Mouse (Mus musculus) neutrophil, adult 59 days (primary cell): Measurements from ENCODE around the gene Gm3685. TPM values are rescaled to one million over a fixed set of nuclear protein-coding genes. Genes with fewer than 3 reads are reported as not detected.

Experiments used
- total RNA-seq, 2 experiments: library from RNA; stranded (reverse); gene quantifications; 1 replicate in 1 of 2; 2 replicates in 1 of 2; pipeline ENCODE4 v1.2.4; 2023

The Gm3685 gene
- not detected for total RNA-seq

GRCm38 (mm10) chr14:7044870-7045269, at the start of gene Gm3685:
Gene Gm3685 (minus strand): TSS chr14:7044970.

GRCm38 (mm10) chr14:7026781-7027749, 17.7 kb downstream of the Gm3685 start, which contains the start of gene Gm10406:
Gene Gm10406 (minus strand): TSS chr14:7027449.

Other genes starting within 250 kb of the Gm3685 start
- gene Gm3642, start 204.7 kb downstream of the Gm3685 start, total RNA-seq: not detected
- not detected for gene Gm3667, start 155.0 kb downstream of the Gm3685 start, total RNA-seq
- gene Gm6356, start 71.2 kb downstream of the Gm3685 start, total RNA-seq: not detected
- gene Gm10406, start 17.5 kb downstream of the Gm3685 start, total RNA-seq: not detected
- under 1 TPM in 1 of 2 experiments, not detected in 1; 0.20 TPM for gene Gm3696, start 55.7 kb upstream of the Gm3685 start, total RNA-seq
- not detected for gene Gm6676, start 80.4 kb upstream of the Gm3685 start, total RNA-seq
- not detected for gene Gm3512, start 129.6 kb upstream of the Gm3685 start, total RNA-seq
- gene Gm16434, start 149.6 kb upstream of the Gm3685 start, total RNA-seq: not detected
- not detected for gene Gm3727, start 219.7 kb upstream of the Gm3685 start, total RNA-seq